Mouse (Mus musculus) heart, postnatal 0 days (tissue): ENCODE measurements around the gene Trhde. TPM values are rescaled to one million over a fixed set of nuclear protein-coding genes. Genes with fewer than 3 reads are reported as not detected.
A peak's percentile ranks its signal among the peaks of the same experiment; 100 is the strongest.

Source experiments
- ATAC-seq: fragments of 200-750 bp; cut with Nextera tagmentation; 2 replicates; pipeline ENCODE4 v1.8.0; 2017; ENCODE audit warnings: low read depth, moderate number of reproducible peaks, moderate library complexity; ENCODE audit not compliant: insufficient read depth
- DNase-seq: peaks from one replicate; pipeline ENCODE4 v3.0.0-alpha.2; 2016; ENCODE audit warnings: low spot score
- H3K27ac ChIP-seq: fragments of 300-500 bp; sonication (generic); 2 replicates; pipeline ENCODE4 v1.5.1; 2014; ENCODE audit warnings: low read depth, mild to moderate bottlenecking
- H3K27me3 ChIP-seq: fragments of 300-500 bp; sonication (generic); 2 replicates; pipeline ENCODE4 v1.6.1; 2014; ENCODE audit warnings: low read length, mixed read lengths; ENCODE audit not compliant: control insufficient read depth, insufficient read depth
- H3K36me3 ChIP-seq: fragments of 300-500 bp; sonication (generic); replicated peaks from 2 replicates; pipeline ENCODE4 v1.6.1; 2014; ENCODE audit warnings: low read length, mixed read lengths; ENCODE audit not compliant: control insufficient read depth, insufficient read depth
- H3K4me1 ChIP-seq: fragments of 300-500 bp; sonication (generic); 2 replicates; pipeline ENCODE4 v1.6.1; 2014; ENCODE audit warnings: antibody characterized with exemption; ENCODE audit not compliant: control insufficient read depth, insufficient read depth
- H3K4me2 ChIP-seq: fragments of 300-500 bp; sonication (generic); 2 replicates; pipeline ENCODE4 v1.6.1; 2014; ENCODE audit warnings: low read depth, mild to moderate bottlenecking, low read length, moderate library complexity
- H3K4me3 ChIP-seq: fragments of 300-500 bp; sonication (generic); 2 replicates; pipeline ENCODE4 v1.5.1; 2014; ENCODE audit warnings: low read depth, low read length
- H3K9ac ChIP-seq: fragments of 300-500 bp; sonication (generic); replicated peaks from 2 replicates; pipeline ENCODE4 v1.6.1; 2014; ENCODE audit warnings: low read depth, low read length, mixed read lengths
- H3K9me3 ChIP-seq: fragments of 300-500 bp; sonication (generic); replicated peaks from 2 replicates; pipeline ENCODE4 v1.6.1; 2016; ENCODE audit warnings: low read length; ENCODE audit not compliant: control insufficient read depth
- CTCF ChIP-seq: IDR thresholded peaks from 2 replicates; pipeline ENCODE4 v1.5.1; 2016; ENCODE audit warnings: antibody characterized with exemption, control low read depth, low read depth
- EP300 ChIP-seq: IDR thresholded peaks from 2 replicates; pipeline ENCODE4 v1.6.1; 2016; ENCODE audit warnings: antibody characterized with exemption, low read depth
- WGBS: fragments of 180-500 bp; shearing (Covaris S2); extraction: QIAGEN DNeasy Blood & Tissue Kit; methylation state at CpG from one replicate; pipeline ENCODE4 v1.1.7; 2014; 5-methylcytosine and 5-hydroxymethylcytosine counted together
- polyA plus RNA-seq: library from polyadenylated mRNA; unstranded; fragments of >200 nt; fragmentation: Nextera tagmentation; extraction: Ambion mirVana; gene quantifications from 2 replicates; pipeline ENCODE4 v1.2.1, GENCODE M21; 2015
- total RNA-seq: library from RNA; depleted of rRNA; stranded (reverse); fragments of >200 nt; gene quantifications from 2 replicates; pipeline ENCODE4 v1.2.3, GENCODE M21; 2014; ENCODE audit warnings: low replicate concordance

Trhde gene
- total and polyA plus RNA-seq, 2 experiments from 2014 or later: 0.14 to 0.27 TPM

DNA sequence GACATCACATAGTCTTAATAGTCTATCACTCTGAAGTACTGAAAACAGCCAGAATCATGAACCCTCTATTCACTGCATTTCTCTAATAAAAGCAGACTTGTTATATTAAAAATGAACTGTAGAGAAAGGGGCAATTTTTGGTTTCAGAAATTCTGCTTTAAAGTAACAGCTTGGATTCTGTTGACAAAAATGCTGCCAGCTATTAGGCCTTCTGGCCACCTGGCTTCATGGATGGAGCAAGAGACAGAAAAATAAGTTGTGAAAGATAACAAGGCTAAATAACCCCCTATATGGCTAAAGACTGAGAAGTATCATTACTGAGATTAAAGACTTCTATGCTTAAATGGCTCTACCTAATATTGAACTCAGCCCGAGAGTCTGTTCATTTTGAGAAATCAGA lies 234.2 kb downstream of the Trhde start:
- 62% methylated on average over 1 of the region's 1 CpGs for WGBS
- no peak overlapping the region for H3K4me2 ChIP-seq
- no peaks in the 10 kb centered on the region for H3K27me3 ChIP-seq
- DNase-seq (no peak), ATAC-seq (no peak)
- H3K36me3 ChIP-seq: no peaks in the 10 kb centered on the region
- H3K27ac ChIP-seq: no peak overlapping the region
- no peak for TF ChIP-seq CTCF
- TF ChIP-seq EP300: no peak
- no peak overlapping the region for H3K4me3 ChIP-seq
- H3K9ac ChIP-seq: no peak overlapping the region
- no peaks in the 10 kb centered on the region for H3K4me1 ChIP-seq
- no peaks in the 10 kb centered on the region for H3K9me3 ChIP-seq

DNA sequence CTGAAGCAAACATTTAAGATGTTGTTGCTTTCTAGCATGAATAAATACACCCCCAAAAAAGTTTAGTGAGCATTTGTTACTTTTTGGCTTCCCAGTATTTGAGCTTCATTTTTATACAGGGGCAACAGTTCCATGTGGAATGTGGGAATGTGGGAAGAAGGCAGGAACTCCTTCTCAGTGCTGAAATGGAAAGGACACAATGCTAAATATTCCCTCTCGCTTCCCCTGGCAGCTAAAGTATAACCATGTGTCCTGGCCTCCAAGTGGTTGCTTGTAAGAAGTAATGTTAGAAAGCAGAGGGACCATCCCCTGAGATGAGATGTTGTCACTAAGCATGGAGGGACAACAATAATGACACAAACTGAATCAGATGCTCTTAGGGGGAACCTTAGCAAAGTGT lies 292.9 kb downstream of the Trhde start:
- Histone ChIP-seq H3K4me2 (no peak overlapping the region), H3K4me1 (no peaks in the 10 kb centered on the region), H3K9ac (no peak overlapping the region), H3K9me3 (no peaks in the 10 kb centered on the region), H3K27me3 (no peaks in the 10 kb centered on the region), H3K36me3 (no peaks in the 10 kb centered on the region), H3K27ac (no peak overlapping the region), H3K4me3 (no peak overlapping the region)
- WGBS: 69% methylated on average over 1 of the region's 1 CpGs
- no peak for TF ChIP-seq EP300
- no peak for TF ChIP-seq CTCF
- ATAC-seq (no peak), DNase-seq (no peak)

DNA sequence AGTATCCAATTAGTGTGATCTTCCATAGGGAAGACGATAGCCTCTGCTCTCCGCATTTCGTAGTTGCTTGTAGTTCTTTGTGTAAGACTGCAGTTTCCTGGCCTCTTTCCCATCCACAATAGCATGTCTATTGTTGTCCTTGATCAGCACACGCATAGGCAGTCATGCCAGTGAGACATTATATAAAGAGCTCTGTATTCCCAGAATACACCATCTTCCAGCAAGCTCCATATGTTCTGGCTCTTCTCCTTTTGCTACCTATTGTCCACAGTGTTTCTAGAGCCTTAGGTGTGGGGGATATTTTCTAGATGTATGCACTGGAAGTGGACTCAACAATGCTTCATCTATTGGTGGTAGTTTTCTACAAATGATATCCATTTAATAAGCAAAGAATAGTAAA lies 313.3 kb downstream of the Trhde start:
- no peaks in the 10 kb centered on the region for H3K27me3 ChIP-seq
- no peak overlapping the region for H3K9ac ChIP-seq
- H3K36me3 ChIP-seq: no peaks in the 10 kb centered on the region
- H3K27ac ChIP-seq: no peak overlapping the region
- no peak for DNase-seq
- no peak overlapping the region for H3K4me2 ChIP-seq
- no peaks in the 10 kb centered on the region for H3K9me3 ChIP-seq
- H3K4me3 ChIP-seq: no peak overlapping the region
- ATAC-seq: no peak
- 75% methylated on average over 4 of the region's 4 CpGs for WGBS
- TF ChIP-seq CTCF (no peak), EP300 (no peak)
- H3K4me1 ChIP-seq: no peaks in the 10 kb centered on the region

DNA sequence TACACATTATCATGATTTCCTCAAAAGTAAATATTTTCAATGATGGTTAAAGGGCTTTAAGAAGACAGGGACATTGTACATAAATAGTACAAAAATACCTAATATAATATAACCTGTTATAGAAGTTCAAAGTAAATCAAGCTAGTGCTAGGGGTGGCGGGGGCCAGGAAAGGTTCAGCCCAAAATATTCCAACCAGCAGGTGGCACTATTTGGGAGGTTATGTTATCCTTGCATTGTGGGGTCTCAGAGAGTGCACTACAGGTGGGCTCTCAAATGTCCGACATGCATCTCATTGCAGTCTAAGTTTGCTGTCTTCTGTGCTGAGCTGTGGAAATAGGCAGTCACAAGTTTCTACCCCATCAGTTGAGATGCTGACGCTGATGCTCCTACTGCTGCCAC lies 346.5 kb downstream of the Trhde start:
- Histone ChIP-seq H3K4me2 (no peak overlapping the region), H3K36me3 (no peaks in the 10 kb centered on the region), H3K27me3 (no peaks in the 10 kb centered on the region), H3K9me3 (no peaks in the 10 kb centered on the region), H3K27ac (no peak overlapping the region), H3K4me1 (no peaks in the 10 kb centered on the region), H3K9ac (no peak overlapping the region), H3K4me3 (no peak overlapping the region)
- no peak for ATAC-seq
- 69% methylated on average over 3 of the region's 3 CpGs for WGBS
- TF ChIP-seq EP300 (no peak), CTCF (peak; percentile 13; the same call in 1 of the 2 replicates)
- DNase-seq: no peak

DNA sequence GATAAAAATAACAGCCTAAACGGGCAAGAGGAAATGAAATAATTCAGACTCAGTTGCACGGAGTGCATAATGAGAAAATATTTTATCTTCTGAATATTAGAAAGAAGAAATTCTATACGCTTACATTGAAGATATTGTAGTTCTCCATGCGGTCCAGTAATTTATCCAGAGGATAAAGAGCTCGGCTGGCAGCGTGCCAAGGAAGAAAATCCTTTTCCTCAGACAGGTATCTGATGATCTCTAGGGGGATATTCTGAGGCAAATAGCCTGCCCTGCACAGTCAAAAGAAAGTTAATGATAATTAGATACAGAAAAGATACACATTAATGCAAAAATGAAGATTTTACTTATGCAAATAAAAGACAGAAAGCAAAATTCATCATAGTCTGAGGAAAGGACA lies 354.0 kb downstream of the Trhde start:
- TF ChIP-seq CTCF (no peak), EP300 (no peak)
- no peak for DNase-seq

DNA sequence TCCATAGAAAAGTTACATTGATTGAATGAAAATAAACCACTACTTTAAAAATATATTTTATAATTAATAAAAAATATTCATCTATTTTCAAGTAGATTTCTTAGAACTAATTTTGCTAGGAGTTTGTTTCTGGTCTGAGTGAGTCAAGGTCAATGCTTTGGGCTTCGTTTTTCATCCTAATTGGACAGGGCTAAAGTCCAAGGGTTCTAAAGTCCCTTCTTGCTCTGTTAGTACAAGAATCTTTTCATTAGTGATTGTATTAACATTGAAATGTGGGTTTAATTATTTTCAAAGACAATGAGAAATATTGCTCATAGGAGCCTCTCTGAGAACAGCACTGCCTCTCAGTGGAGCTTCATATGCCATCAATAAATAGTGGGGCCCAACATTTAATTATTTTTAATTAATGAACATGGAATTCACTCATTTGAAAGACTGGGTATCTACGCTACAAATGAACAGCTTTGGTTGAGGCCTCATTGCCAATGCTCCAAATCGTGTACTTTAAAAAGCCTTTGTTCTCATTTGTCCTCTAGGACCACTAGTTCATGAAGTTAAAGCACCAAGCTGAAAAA lies 383.1 kb downstream of the Trhde start:
- Histone ChIP-seq H3K4me3 (no peak overlapping the region), H3K9ac (no peak overlapping the region), H3K9me3 (no peaks in the 10 kb centered on the region), H3K36me3 (no peaks in the 10 kb centered on the region), H3K4me1 (no peaks in the 10 kb centered on the region), H3K4me2 (no peak overlapping the region), H3K27ac (no peak overlapping the region), H3K27me3 (no peaks in the 10 kb centered on the region)
- WGBS: 55% methylated on average over 3 of the region's 3 CpGs
- TF ChIP-seq CTCF (no peak), EP300 (no peak)
- no peak for ATAC-seq
- DNase-seq: no peak

More for the DNA sequence above, 354.0 kb downstream of the Trhde start:
- H3K27me3 ChIP-seq: no peaks in the 10 kb centered on the region
- H3K9me3 ChIP-seq: no peaks in the 10 kb centered on the region
- no peak overlapping the region for H3K9ac ChIP-seq
- no peak overlapping the region for H3K4me2 ChIP-seq
- no peak overlapping the region for H3K27ac ChIP-seq
- WGBS: 70% methylated on average over 6 of the region's 6 CpGs
- H3K36me3 ChIP-seq: no peaks in the 10 kb centered on the region
- H3K4me3 ChIP-seq: no peak overlapping the region
- no peaks in the 10 kb centered on the region for H3K4me1 ChIP-seq
- ATAC-seq: no peak
